Mouse (Mus musculus): ENCODE results near the gene Gon7.

Gene Gon7

GRCm38 (mm10) chr12:102757689-102758402 is at the start of gene Gon7, which contains the start of the genes Gm28051 and Ubr7:
TSS of gene Gon7 (minus strand) at chr12:102757803.
TSS of gene Gm28051 (minus strand) at chr12:102757765.
TSS of gene Ubr7 (plus strand) at chr12:102757967.
- in situ Hi-C loops (cut with MboI; ENCODE audit: unreplicated experiment in 2 of 2), result loop anchor here (10.0 to 25.0 kb wide), 3 partner anchors 629 to 771 kb away; partner anchors contain the start of genes Cpsf2 (in 1 of the 2), Ddx24 (in 1 of the 2) and Otub2 (in 1 of the 2)

GRCm38 (mm10) chr12:102799528-102799927 is 41.9 kb upstream of the Gon7 start:
- in situ Hi-C loops (cut with MboI; ENCODE audit: unreplicated experiment in 2 of 2), result no loop called here

- in situ Hi-C loops (cut with MboI; ENCODE audit: unreplicated experiment in 2 of 2), result no loop called here
Observed at GRCm38 (mm10) chr12:102787927-102788326, 30.3 kb upstream of the Gon7 start.

GRCm38 (mm10) chr12:102785593-102785985 is 28.0 kb upstream of the Gon7 start:
- in situ Hi-C loops (cut with MboI; ENCODE audit: unreplicated experiment in 2 of 2), result no loop called here

GRCm38 (mm10) chr12:102784899-102785592 is 27.4 kb upstream of the Gon7 start:
- in situ Hi-C loops (cut with MboI; ENCODE audit: unreplicated experiment in 2 of 2), result no loop called here

GRCm38 (mm10) chr12:102782841-102783240 is 25.2 kb upstream of the Gon7 start:
- in situ Hi-C loops (cut with MboI; ENCODE audit: unreplicated experiment in 2 of 2), result no loop called here

- in situ Hi-C loops (cut with MboI; ENCODE audit: unreplicated experiment in 2 of 2), result no loop called here
Observed at GRCm38 (mm10) chr12:102779452-102779851, 21.8 kb upstream of the Gon7 start.

- in situ Hi-C loops (cut with MboI; ENCODE audit: unreplicated experiment in 2 of 2), result no loop called here
Observed at GRCm38 (mm10) chr12:102778151-102778550, 20.5 kb upstream of the Gon7 start.

GRCm38 (mm10) chr12:102776035-102776434 is 18.4 kb upstream of the Gon7 start:
- in situ Hi-C loops (cut with MboI; ENCODE audit: unreplicated experiment in 2 of 2), result no loop called here

GRCm38 (mm10) chr12:102772676-102773075 is 15.1 kb upstream of the Gon7 start:
- in situ Hi-C loops (cut with MboI; ENCODE audit: unreplicated experiment in 2 of 2), result loop anchor here (25.0 kb wide), 2 partner anchors 615 to 785 kb away; partner anchors contain the start of genes Cpsf2 (in 1 of the 2) and Otub2 (in 1 of the 2)

GRCm38 (mm10) chr12:102771601-102772000 is 14.0 kb upstream of the Gon7 start:
- in situ Hi-C loops (cut with MboI; ENCODE audit: unreplicated experiment in 2 of 2), result loop anchor here (25.0 kb wide), 2 partner anchors 616 to 784 kb away; partner anchors contain the start of genes Cpsf2 (in 1 of the 2) and Otub2 (in 1 of the 2)

GRCm38 (mm10) chr12:102769000-102769399 is 11.4 kb upstream of the Gon7 start:
- in situ Hi-C loops (cut with MboI; ENCODE audit: unreplicated experiment in 2 of 2), result loop anchor here (25.0 kb wide), 2 partner anchors 618 to 782 kb away; partner anchors contain the start of genes Cpsf2 (in 1 of the 2) and Otub2 (in 1 of the 2)

- in situ Hi-C loops (cut with MboI; ENCODE audit: unreplicated experiment in 2 of 2), result loop anchor here (25.0 kb wide), 2 partner anchors 624 to 776 kb away; partner anchors contain the start of genes Cpsf2 (in 1 of the 2) and Otub2 (in 1 of the 2)
Observed at GRCm38 (mm10) chr12:102763696-102764095, 6.1 kb upstream of the Gon7 start.

- in situ Hi-C loops (cut with MboI; ENCODE audit: unreplicated experiment in 2 of 2), result loop anchor here (25.0 kb wide), 2 partner anchors 626 to 774 kb away; partner anchors contain the start of genes Cpsf2 (in 1 of the 2) and Otub2 (in 1 of the 2)
Observed at GRCm38 (mm10) chr12:102761668-102762067, 4.1 kb upstream of the Gon7 start.

- in situ Hi-C loops (cut with MboI; ENCODE audit: unreplicated experiment in 2 of 2), result loop anchor here (10.0 to 25.0 kb wide), 3 partner anchors 628 to 772 kb away; partner anchors contain the start of genes Cpsf2 (in 1 of the 2), Ddx24 (in 1 of the 2) and Otub2 (in 1 of the 2)
Observed at GRCm38 (mm10) chr12:102758936-102759335, 1.3 kb upstream of the Gon7 start.

GRCm38 (mm10) chr12:102758403-102758756 is 777 bp upstream of the Gon7 start, which contains the start of gene Gm20604:
TSS of gene Gm20604 (minus strand) at chr12:102758672.
- in situ Hi-C loops (cut with MboI; ENCODE audit: unreplicated experiment in 2 of 2), result loop anchor here (10.0 to 25.0 kb wide), 3 partner anchors 629 to 771 kb away; partner anchors contain the start of genes Cpsf2 (in 1 of the 2), Ddx24 (in 1 of the 2) and Otub2 (in 1 of the 2)

GRCm38 (mm10) chr12:102757055-102757688 is 431 bp downstream of the Gon7 start:
- in situ Hi-C loops (cut with MboI; ENCODE audit: unreplicated experiment in 2 of 2), result loop anchor here (10.0 to 25.0 kb wide), 3 partner anchors 630 to 770 kb away; partner anchors contain the start of genes Cpsf2 (in 1 of the 2), Ddx24 (in 1 of the 2) and Otub2 (in 1 of the 2)

GRCm38 (mm10) chr12:102756304-102756703 is 1.3 kb downstream of the Gon7 start:
- in situ Hi-C loops (cut with MboI; ENCODE audit: unreplicated experiment in 2 of 2), result loop anchor here (10.0 to 25.0 kb wide), 3 partner anchors 631 to 769 kb away; partner anchors contain the start of genes Cpsf2 (in 1 of the 2), Ddx24 (in 1 of the 2) and Otub2 (in 1 of the 2)

GRCm38 (mm10) chr12:102748256-102748655 is 9.3 kb downstream of the Gon7 start:
- in situ Hi-C loops (cut with MboI; ENCODE audit: unreplicated experiment in 2 of 2), result loop anchor here (10.0 kb wide), 3 partner anchors 397 to 747 kb away; no protein-coding TSS in a partner anchor

- in situ Hi-C loops (cut with MboI; ENCODE audit: unreplicated experiment in 2 of 2), result loop anchor here (5.0 to 10.0 kb wide), 5 partner anchors 317 to 750 kb away; no protein-coding TSS in a partner anchor
Observed at GRCm38 (mm10) chr12:102744839-102745238, 12.8 kb downstream of the Gon7 start.

Data from v-Abl transformed pro-B cells (cell line).